In the genomic region with DNA sequence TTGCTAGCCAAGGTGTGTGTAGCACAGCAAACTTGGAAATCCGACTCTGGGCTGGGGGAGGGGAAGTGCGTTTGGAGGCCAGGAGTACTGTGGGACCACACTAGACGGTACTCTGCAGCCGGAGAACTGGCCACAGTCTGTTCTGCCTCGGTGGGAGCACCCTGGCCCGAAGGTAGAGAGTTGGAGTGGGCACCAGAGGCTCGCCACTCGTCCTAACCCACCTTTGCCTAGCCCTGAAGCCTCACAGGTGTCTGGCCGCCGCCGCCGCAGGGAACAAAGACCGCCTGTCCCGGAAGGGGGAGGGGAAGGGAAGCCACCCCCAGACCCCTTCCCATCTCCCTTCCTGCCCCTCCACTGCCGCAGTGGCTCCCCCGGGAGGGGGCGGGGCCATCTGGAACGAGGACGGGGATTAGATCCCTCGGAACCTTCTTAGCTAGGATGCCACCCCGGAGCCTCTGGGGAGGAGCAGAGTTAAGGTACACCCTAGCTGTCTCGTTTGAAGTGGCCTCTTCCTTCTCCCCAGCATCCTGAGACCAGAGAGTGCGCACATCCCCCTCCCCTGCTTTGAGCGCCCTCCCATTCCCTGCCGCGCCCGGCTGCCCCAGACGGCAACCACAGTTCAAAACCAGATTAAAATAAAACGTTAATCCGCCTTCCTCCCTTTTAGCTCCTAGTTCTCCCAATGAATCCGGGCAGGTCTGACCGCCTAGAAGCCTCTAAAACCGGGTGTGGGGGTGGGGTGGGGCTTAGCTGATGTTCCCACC, we compare ENCODE assay signal across 8 mouse cellular contexts.
DNase-seq lines count a peak whose midpoint lies in the region; ATAC-seq lines count a peak whose summit lies in the region.

No protein-coding gene starts in this region.

- DNase-seq in kidney, adult 9 months: no peak
- peak; percentile 70 for DNase-seq in WW6 (ENCODE audit: low read depth, low spot score)
- no peak for DNase-seq in layer of hippocampus, adult 11-12 months (ENCODE audit: low spot score)
- no peak for DNase-seq in cerebellum, adult 11-12 months
- no peak for DNase-seq in left cerebral cortex, adult 9 months (ENCODE audit: low spot score in 2 of 2)

- under 1% methylated on average over 30 of the region's 33 CpGs for WGBS in kidney, embryonic 14.5 days
- under 1% methylated on average over 28 of the region's 33 CpGs for WGBS in hindbrain, embryonic 12.5 days
- WGBS in midbrain, embryonic 13.5 days: under 1% methylated on average over 33 of the region's 33 CpGs

- H3K4me3 ChIP-seq in kidney, embryonic 14.5 days (ENCODE audit: low read length): peak overlapping the region; percentile 48
- H3K4me3 ChIP-seq in hindbrain, embryonic 12.5 days: peak overlapping the region; percentile 32
- H3K4me3 ChIP-seq in midbrain, embryonic 13.5 days (replicated peaks): peak overlapping the region; percentile 25

- H3K27me3 ChIP-seq in kidney, embryonic 14.5 days (ENCODE audit: control insufficient read depth, insufficient read depth, low read length): peaks cover 91% of the 10 kb centered on the region
- peaks cover 95% of the 10 kb centered on the region for H3K27me3 ChIP-seq in hindbrain, embryonic 12.5 days
- peaks cover 97% of the 10 kb centered on the region for H3K27me3 ChIP-seq in midbrain, embryonic 13.5 days

- H3K4me1 ChIP-seq in kidney, embryonic 14.5 days (ENCODE audit: control insufficient read depth, insufficient read depth, low read length): peaks cover 41% of the 10 kb centered on the region
- peaks cover 47% of the 10 kb centered on the region for H3K4me1 ChIP-seq in hindbrain, embryonic 12.5 days
- peaks cover 49% of the 10 kb centered on the region for H3K4me1 ChIP-seq in midbrain, embryonic 13.5 days (replicated peaks)

- ATAC-seq in kidney, embryonic 14.5 days (ENCODE audit: low FRiP score, low TSS enrichment): peak; percentile 16; the same call in 1 of the 2 replicates
- no peak for ATAC-seq in hindbrain, embryonic 12.5 days (ENCODE audit: low FRiP score)
- ATAC-seq in midbrain, embryonic 13.5 days: 0 out of 2 replicates have a peak, but pooled peaks have one; percentile 12

- H3K9ac ChIP-seq in kidney, embryonic 14.5 days (ENCODE audit: low read depth, low read length): 0 out of 2 replicates have a peak overlapping the region, but pooled peaks have one; percentile 59
- no peak overlapping the region; the same call in 1 of the 2 replicates for H3K9ac ChIP-seq in hindbrain, embryonic 12.5 days
- H3K9ac ChIP-seq in midbrain, embryonic 13.5 days (replicated peaks): no peak overlapping the region

- no peaks in the 10 kb centered on the region for H3K9me3 ChIP-seq in kidney, embryonic 14.5 days (ENCODE audit: control insufficient read depth, low read length)
- H3K9me3 ChIP-seq in hindbrain, embryonic 12.5 days (replicated peaks): no peaks in the 10 kb centered on the region
- H3K9me3 ChIP-seq in midbrain, embryonic 13.5 days: no peaks in the 10 kb centered on the region

- H3K4me2 ChIP-seq in kidney, embryonic 14.5 days (replicated peaks; ENCODE audit: low read depth, low read length): peak overlapping the region; percentile 56
- H3K4me2 ChIP-seq in hindbrain, embryonic 12.5 days (replicated peaks): peak overlapping the region; percentile 40
- H3K4me2 ChIP-seq in midbrain, embryonic 13.5 days (replicated peaks): peak overlapping the region; percentile 44

- H3K36me3 ChIP-seq in kidney, embryonic 14.5 days (ENCODE audit: control insufficient read depth, insufficient read depth, low read length): no peaks in the 10 kb centered on the region
- no peaks in the 10 kb centered on the region for H3K36me3 ChIP-seq in hindbrain, embryonic 12.5 days
- H3K36me3 ChIP-seq in midbrain, embryonic 13.5 days: no peaks in the 10 kb centered on the region

- H3K27ac ChIP-seq in kidney, embryonic 14.5 days (ENCODE audit: low read depth, low read length): 0 out of 2 replicates have a peak overlapping the region, but pooled peaks have one; percentile 65
- H3K27ac ChIP-seq in hindbrain, embryonic 12.5 days: peak overlapping the region; percentile 60
- H3K27ac ChIP-seq in midbrain, embryonic 13.5 days: no peak overlapping the region
